Mouse (Mus musculus) kidney, embryonic 16.5 days (tissue): ENCODE measurements around the gene Fkbp2. TPM values are rescaled to one million over a fixed set of nuclear protein-coding genes. Genes with fewer than 3 reads are reported as not detected.
"Not testable (repeated sequence)": the region's sequence is repeated elsewhere in the genome, so short reads cannot be mapped to it uniquely, and the experiment has no call there.

Source experiments
- ATAC-seq: fragments of 200-750 bp; cut with Nextera tagmentation; 2 replicates; pipeline ENCODE4 v1.8.0; 2017; ENCODE audit warnings: moderate TSS enrichment; ENCODE audit not compliant: low FRiP score, low TSS enrichment
- H3K27ac ChIP-seq: fragments of 300-500 bp; sonication (generic); 2 replicates; pipeline ENCODE4 v1.5.1; 2014; ENCODE audit warnings: low read length
- H3K27me3 ChIP-seq: fragments of 300-500 bp; sonication (generic); 2 replicates; pipeline ENCODE4 v1.6.1; 2014; ENCODE audit warnings: low read length, control low read depth, mixed read lengths; ENCODE audit not compliant: insufficient read depth
- H3K36me3 ChIP-seq: fragments of 300-500 bp; sonication (generic); 2 replicates; pipeline ENCODE4 v1.6.1; 2014; ENCODE audit warnings: low read length, control low read depth, mixed read lengths; ENCODE audit not compliant: insufficient read depth
- H3K4me1 ChIP-seq: fragments of 300-500 bp; sonication (generic); 2 replicates; pipeline ENCODE4 v1.6.1; 2014; ENCODE audit warnings: low read length, control low read depth, mixed read lengths; ENCODE audit not compliant: insufficient read depth
- H3K4me2 ChIP-seq: fragments of 300-500 bp; sonication (generic); replicated peaks from 2 replicates; pipeline ENCODE4 v1.6.1; 2014; ENCODE audit warnings: low read depth, low read length
- H3K4me3 ChIP-seq: fragments of 300-500 bp; sonication (generic); 2 replicates; pipeline ENCODE4 v1.5.1; 2014; ENCODE audit warnings: mild to moderate bottlenecking, low read length
- H3K9ac ChIP-seq: fragments of 300-500 bp; sonication (generic); replicated peaks from 2 replicates; pipeline ENCODE4 v1.6.1; 2014; ENCODE audit warnings: low read length
- H3K9me3 ChIP-seq: fragments of 300-500 bp; sonication (generic); 2 replicates; pipeline ENCODE4 v1.6.1; 2016; ENCODE audit warnings: low read length, control low read depth
- WGBS: fragments of 180-500 bp; shearing (Covaris S2); extraction: QIAGEN DNeasy Blood & Tissue Kit; methylation state at CpG from one replicate; pipeline ENCODE4 v1.1.7; 2014; 5-methylcytosine and 5-hydroxymethylcytosine counted together
- polyA plus RNA-seq: library from polyadenylated mRNA; unstranded; fragments of >200 nt; fragmentation: Nextera tagmentation; extraction: Ambion mirVana; gene quantifications from 2 replicates; pipeline ENCODE4 v1.2.1, GENCODE M21; 2015

Gene Fkbp2
- polyA plus RNA-seq, 1 experiment from 2014 or later, result 150 TPM

DNA sequence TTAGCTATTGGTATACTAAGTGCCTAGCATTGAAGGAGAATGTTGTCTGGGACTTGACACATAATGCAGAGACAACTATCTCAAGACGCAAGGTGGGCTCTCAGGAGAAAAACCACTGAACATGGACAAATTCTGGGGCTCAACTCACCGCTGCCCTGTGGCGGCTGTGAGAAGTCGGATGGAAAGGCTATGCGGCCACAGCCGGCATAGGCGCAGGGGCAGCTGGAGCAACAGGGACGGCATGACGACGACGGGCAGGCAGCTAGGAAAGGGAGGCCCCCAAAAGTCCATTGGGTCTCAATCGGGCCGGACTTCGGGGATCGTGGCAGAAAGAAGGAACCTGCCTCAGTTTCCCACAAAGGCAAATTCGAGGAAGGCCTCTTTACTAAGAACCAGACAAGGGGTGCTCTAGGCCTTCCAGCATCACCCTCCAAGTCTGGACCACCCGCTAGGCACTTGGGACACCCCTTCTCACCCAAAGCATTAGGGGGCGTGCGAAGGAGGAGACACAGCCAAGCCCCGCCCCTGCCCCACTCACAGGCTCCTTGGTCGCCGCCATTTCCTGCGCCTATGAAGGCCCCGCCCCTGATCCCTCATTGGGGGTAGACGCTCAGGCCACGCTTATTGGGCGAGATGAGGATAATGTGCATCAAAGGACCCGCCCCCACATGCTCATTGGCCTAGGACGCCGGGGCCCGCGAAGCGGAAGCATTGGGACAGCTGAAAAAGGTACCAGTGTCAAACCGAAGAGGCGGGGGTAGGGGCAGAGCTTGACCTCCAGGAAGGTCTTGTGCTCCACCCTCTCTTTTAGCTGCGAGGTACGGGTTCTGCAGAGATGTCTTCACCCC is 11.9 kb upstream of the Fkbp2 start, which contains the start of gene Dnajc4:
Gene Dnajc4, minus strand, starts transcription at position 562 of the 848 bp plus-strand sequence.
- peak; percentile 95 for ATAC-seq

GRCm38 (mm10) chr19:6991166-6991565 is 10.9 kb upstream of the Fkbp2 start:
- H3K4me2 ChIP-seq, H3K4me3 ChIP-seq, H3K9ac ChIP-seq, H3K36me3 ChIP-seq, ATAC-seq, H3K27ac ChIP-seq, H3K27me3 ChIP-seq, H3K9me3 ChIP-seq: not testable (repeated sequence)
- H3K4me1 ChIP-seq, result peaks cover 43% of the 10 kb centered on the region
- WGBS, result 87% methylated on average over 6 of the region's 6 CpGs

More for the DNA sequence above, 11.9 kb upstream of the Fkbp2 start, which contains the start of gene Dnajc4:
- 2% methylated on average over 37 of the region's 37 CpGs for WGBS
- H3K4me2 ChIP-seq, result peak within 1 kb of the TSS; percentile 99
- H3K4me1 ChIP-seq, result peaks cover 41% of the 10 kb centered on the region
- peaks cover 3% of the 10 kb centered on the region; the same call in 1 of the 2 replicates for H3K36me3 ChIP-seq
- H3K27me3 ChIP-seq, result no peaks in the 10 kb centered on the region
- peak within 1 kb of the TSS; percentile 67 for H3K4me3 ChIP-seq
- no peaks in the 10 kb centered on the region for H3K9me3 ChIP-seq
- peak within 1 kb of the TSS; percentile 80 for H3K9ac ChIP-seq
- peak within 1 kb of the TSS; percentile 73 for H3K27ac ChIP-seq

GRCm38 (mm10) chr19:6990712-6991111 is 10.4 kb upstream of the Fkbp2 start:
- Histone ChIP-seq H3K27ac (no peak overlapping the region), H3K4me1 (peaks cover 47% of the 10 kb centered on the region), H3K9me3 (no peaks in the 10 kb centered on the region), H3K4me3 (no peak overlapping the region), H3K27me3 (no peaks in the 10 kb centered on the region), H3K4me2 (no peak overlapping the region), H3K9ac (no peak overlapping the region), H3K36me3 (peaks cover 3% of the 10 kb centered on the region; the same call in 1 of the 2 replicates)
- WGBS, result 90% methylated on average over 6 of the region's 6 CpGs
- ATAC-seq, result no peak

DNA sequence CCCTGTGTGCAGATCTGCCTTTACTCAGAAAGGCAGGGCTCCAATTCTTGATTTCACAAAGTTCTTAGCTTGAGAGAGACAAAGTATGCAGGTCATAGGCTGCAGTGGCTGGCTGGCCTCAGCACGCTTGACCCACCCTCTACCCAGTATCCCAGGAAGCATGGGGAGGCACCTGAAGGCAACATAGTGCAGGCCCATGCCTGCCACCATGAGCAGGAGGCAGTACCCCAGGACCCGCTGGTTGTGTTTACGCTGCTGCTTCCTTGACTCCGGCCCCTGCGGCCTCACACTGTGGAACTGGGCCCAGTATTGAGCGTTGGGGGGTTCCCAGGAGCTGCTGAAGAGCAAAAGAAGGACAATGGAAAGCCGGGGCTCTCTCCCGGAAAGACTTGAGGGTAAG is 8.9 kb upstream of the Fkbp2 start:
- 90% methylated on average over 8 of the region's 8 CpGs for WGBS
- peaks cover 35% of the 10 kb centered on the region for H3K4me1 ChIP-seq
- H3K27ac ChIP-seq, result no peak overlapping the region
- H3K4me2 ChIP-seq, result no peak overlapping the region
- no peak overlapping the region for H3K9ac ChIP-seq
- H3K4me3 ChIP-seq, result no peak overlapping the region
- H3K36me3 ChIP-seq, result peaks cover 14% of the 10 kb centered on the region
- no peaks in the 10 kb centered on the region for H3K27me3 ChIP-seq
- ATAC-seq, result no peak
- no peaks in the 10 kb centered on the region for H3K9me3 ChIP-seq

- Histone ChIP-seq H3K9me3 (no peaks in the 10 kb centered on the region), H3K4me2 (peak overlapping the region; percentile 77), H3K9ac (peak overlapping the region; percentile 93), H3K27me3 (no peaks in the 10 kb centered on the region), H3K4me3 (peak overlapping the region; percentile 81), H3K4me1 (peaks cover 28% of the 10 kb centered on the region), H3K27ac (peak overlapping the region; percentile 79), H3K36me3 (peaks cover 18% of the 10 kb centered on the region)
- ATAC-seq, result no peak
- 4% methylated on average over 8 of the region's 8 CpGs for WGBS
These were observed 7.6 kb upstream of the Fkbp2 start for GRCm38 (mm10) chr19:6987904-6988285.

DNA sequence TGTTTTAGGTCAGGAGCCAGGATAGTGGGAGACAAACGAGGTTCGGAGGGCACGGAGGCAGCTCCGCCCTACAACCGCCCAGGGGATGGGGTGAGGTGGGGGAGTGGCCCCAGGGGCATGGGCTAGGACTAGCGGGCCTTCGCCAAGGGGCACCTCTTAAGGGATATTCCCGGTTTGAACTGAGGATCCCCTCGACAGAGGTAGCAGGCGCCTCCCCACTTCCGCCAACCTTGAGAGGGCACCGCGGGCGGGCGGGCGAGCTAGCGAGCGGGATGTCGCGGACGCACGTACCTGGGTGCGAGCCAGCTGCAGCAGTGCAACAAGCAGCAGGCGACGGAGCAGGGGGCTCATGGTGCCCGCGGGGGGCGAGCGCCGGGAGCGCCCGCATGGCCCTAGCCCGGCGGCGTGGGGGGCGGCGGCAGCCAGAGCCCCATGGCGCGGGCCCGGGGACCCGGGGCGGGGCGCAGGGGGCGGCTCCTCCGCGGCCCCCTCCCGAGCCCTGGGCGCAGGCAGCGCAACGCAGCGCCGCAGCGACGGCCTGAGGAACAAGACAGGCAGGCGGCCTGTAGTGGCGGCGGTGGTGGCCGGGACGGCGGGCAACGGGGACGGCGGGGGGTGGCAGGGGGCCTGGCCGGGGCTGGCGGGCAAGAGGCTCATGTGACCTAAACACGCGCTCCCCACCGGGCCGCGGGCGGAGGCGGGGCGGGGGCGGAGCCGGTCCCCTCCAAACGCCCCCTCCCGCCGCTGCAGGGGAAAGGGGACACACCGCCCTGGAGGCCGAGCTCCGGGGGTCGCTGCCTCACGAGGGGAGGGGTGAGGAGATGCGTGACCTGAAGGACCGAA is 7.0 kb upstream of the Fkbp2 start, which contains the start of gene Vegfb:
Gene Vegfb, minus strand, starts transcription at position 591 of the 843 bp plus-strand sequence.
- WGBS, result under 1% methylated on average over 60 of the region's 85 CpGs
- peak within 1 kb of the TSS; percentile 77 for H3K4me2 ChIP-seq
- H3K4me1 ChIP-seq, result peaks cover 27% of the 10 kb centered on the region
- ATAC-seq, result peak; percentile 44
- H3K9ac ChIP-seq, result peak within 1 kb of the TSS; percentile 93
- H3K27ac ChIP-seq, result peak within 1 kb of the TSS; percentile 79
- no peaks in the 10 kb centered on the region for H3K27me3 ChIP-seq
- H3K9me3 ChIP-seq, result no peaks in the 10 kb centered on the region
- peaks cover 22% of the 10 kb centered on the region for H3K36me3 ChIP-seq
- H3K4me3 ChIP-seq, result peak within 1 kb of the TSS; percentile 81

DNA sequence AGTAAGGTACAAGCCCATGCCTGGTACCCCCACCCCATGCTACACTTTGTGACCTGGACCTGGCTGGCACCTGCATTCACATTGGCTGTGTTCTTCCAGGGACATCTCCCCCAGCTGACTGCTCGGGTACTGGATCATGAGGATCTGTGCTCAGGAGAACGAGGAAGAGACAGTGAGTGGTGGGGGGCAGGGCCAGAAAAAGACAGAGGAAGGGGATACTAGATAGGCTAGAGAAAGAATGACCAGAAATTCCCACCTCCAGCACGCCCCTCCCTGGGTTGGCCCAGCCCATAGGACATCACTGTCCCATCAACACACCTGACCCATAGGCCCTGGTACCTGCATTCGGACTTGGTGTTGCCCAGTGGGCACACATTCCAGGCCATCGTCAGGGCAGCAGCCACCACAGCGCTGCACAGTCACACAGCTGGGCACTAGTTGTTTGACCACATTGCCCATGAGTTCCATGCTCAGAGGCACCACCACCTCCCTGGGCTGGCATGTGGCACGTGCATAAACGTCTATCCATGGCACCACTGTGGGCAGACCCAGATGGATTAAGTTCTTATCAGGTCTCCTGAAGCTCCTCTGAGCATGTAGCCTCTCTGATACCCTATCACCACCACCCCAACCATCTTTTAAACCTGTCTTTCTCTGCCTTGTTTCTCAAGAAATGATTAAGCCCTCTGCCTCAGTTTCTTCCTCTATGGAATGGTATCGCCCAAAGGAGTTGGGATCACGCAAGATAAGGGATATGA is 5.8 kb upstream of the Fkbp2 start:
- peak overlapping the region; percentile 81 for H3K4me3 ChIP-seq
- H3K9me3 ChIP-seq, result no peaks in the 10 kb centered on the region
- 84% methylated on average over 10 of the region's 10 CpGs for WGBS
- H3K36me3 ChIP-seq, result peaks cover 26% of the 10 kb centered on the region
- peak overlapping the region; percentile 93 for H3K9ac ChIP-seq
- H3K4me2 ChIP-seq, result peak overlapping the region; percentile 77
- peaks cover 25% of the 10 kb centered on the region for H3K4me1 ChIP-seq
- no peak overlapping the region for H3K27ac ChIP-seq
- ATAC-seq, result no peak
- no peaks in the 10 kb centered on the region for H3K27me3 ChIP-seq

DNA sequence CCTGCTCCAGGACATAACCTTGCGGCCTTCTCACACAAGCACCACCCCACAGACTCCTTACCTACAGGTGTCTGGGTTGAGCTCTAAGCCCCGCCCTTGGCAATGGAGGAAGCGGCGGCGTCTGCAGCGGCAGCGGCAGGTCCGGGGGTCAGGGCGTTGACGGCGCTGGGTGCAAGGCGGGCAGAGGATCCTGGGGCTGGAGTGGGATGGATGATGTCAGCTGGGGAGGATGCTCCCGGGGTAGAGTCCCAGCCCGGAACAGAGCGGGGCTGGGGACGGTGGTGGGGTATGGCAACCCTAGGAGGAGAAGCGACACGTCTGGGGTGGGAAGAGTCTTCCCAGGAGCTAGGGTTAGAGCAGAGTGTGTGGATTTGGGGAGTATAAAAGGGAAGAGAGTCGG is 5.0 kb upstream of the Fkbp2 start:
- H3K27ac ChIP-seq, result no peak overlapping the region
- H3K4me2 ChIP-seq, result no peak overlapping the region
- no peak overlapping the region for H3K4me3 ChIP-seq
- peaks cover 26% of the 10 kb centered on the region for H3K36me3 ChIP-seq
- H3K4me1 ChIP-seq, result peaks cover 29% of the 10 kb centered on the region
- H3K9ac ChIP-seq, result no peak overlapping the region
- H3K9me3 ChIP-seq, result no peaks in the 10 kb centered on the region
- no peak for ATAC-seq
- WGBS, result 83% methylated on average over 19 of the region's 19 CpGs
- no peaks in the 10 kb centered on the region for H3K27me3 ChIP-seq

DNA sequence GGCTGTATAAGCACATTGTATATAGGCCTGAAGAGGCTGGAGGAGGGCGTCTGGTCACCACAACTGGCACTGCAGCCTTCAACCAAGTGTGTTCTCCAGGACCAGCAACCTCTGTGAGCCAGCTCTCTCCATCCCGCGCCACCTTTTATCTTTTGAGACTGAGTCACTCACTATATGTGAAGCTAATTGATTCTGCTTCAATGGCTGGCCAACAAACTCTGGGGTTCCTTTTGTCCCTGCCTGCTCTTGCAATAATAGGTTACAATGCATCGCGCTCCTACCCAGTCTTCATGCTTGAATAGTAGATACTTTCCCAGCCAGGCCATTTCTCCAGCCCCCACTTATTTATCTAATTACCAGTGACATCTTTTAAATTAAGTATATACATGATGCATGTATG is 3.3 kb upstream of the Fkbp2 start:
- Histone ChIP-seq H3K27ac (no peak overlapping the region), H3K36me3 (peaks cover 22% of the 10 kb centered on the region), H3K4me3 (no peak overlapping the region), H3K27me3 (no peaks in the 10 kb centered on the region), H3K4me2 (no peak overlapping the region), H3K9ac (no peak overlapping the region), H3K4me1 (peaks cover 35% of the 10 kb centered on the region), H3K9me3 (no peaks in the 10 kb centered on the region)
- WGBS, result 90% methylated on average over 5 of the region's 5 CpGs
- no peak for ATAC-seq
